Mouse (Mus musculus): Measurements from ENCODE around the gene Cstad. TPM values are rescaled to one million over a fixed set of nuclear protein-coding genes. Genes with fewer than 3 reads are reported as not detected.

The Cstad gene
- polyA plus RNA-seq, 1 experiment from 2014 or later = 0.49 TPM

- 0 out of 2 replicates have a peak overlapping the region, but pooled peaks have one; percentile 20 for H3K27ac ChIP-seq
Observed at GRCm38 (mm10) chr2:30615869-30616268, 21.0 kb downstream of the Cstad start.

GRCm38 (mm10) chr2:30616464-30616863 is 21.6 kb downstream of the Cstad start:
- no peak for ATAC-seq
- Histone ChIP-seq H3K9me3 (replicated peaks) (no peaks in the 10 kb centered on the region), H3K4me2 (no peak overlapping the region), H3K36me3 (ENCODE audit: poor library complexity, severe bottlenecking) (no peaks in the 10 kb centered on the region), H3K4me1 (peaks cover 22% of the 10 kb centered on the region), H3K9ac (no peak overlapping the region), H3K4me3 (no peak overlapping the region), H3K27me3 (no peaks in the 10 kb centered on the region), H3K27ac (peak overlapping the region; percentile 20; the same call in 1 of the 2 replicates)
- WGBS = 85% methylated on average over 6 of the region's 6 CpGs

More at GRCm38 (mm10) chr2:30615869-30616268, 21.0 kb downstream of the Cstad start:
- WGBS = 92% methylated on average over 2 of the region's 2 CpGs
- no peak overlapping the region for H3K4me3 ChIP-seq
- H3K36me3 ChIP-seq (ENCODE audit: poor library complexity, severe bottlenecking) = no peaks in the 10 kb centered on the region
- no peaks in the 10 kb centered on the region for H3K27me3 ChIP-seq
- no peak overlapping the region for H3K4me2 ChIP-seq
- peaks cover 22% of the 10 kb centered on the region for H3K4me1 ChIP-seq
- ATAC-seq = no peak
- H3K9me3 ChIP-seq (replicated peaks) = no peaks in the 10 kb centered on the region
- H3K9ac ChIP-seq = no peak overlapping the region

- H3K27ac ChIP-seq = peak overlapping the region; percentile 15; the same call in 1 of the 2 replicates
- H3K9ac ChIP-seq = no peak overlapping the region
- no peak overlapping the region for H3K4me3 ChIP-seq
- H3K4me1 ChIP-seq = peaks cover 18% of the 10 kb centered on the region
- no peaks in the 10 kb centered on the region for H3K9me3 ChIP-seq (replicated peaks)
- H3K4me2 ChIP-seq = no peak overlapping the region
- H3K36me3 ChIP-seq (ENCODE audit: poor library complexity, severe bottlenecking) = no peaks in the 10 kb centered on the region
- H3K27me3 ChIP-seq = no peaks in the 10 kb centered on the region
- ATAC-seq = no peak
- 83% methylated on average over 6 of the region's 6 CpGs for WGBS
Observed at GRCm38 (mm10) chr2:30618487-30619248, 23.8 kb downstream of the Cstad start.

GRCm38 (mm10) chr2:30623873-30624272 is 29.0 kb downstream of the Cstad start:
- no peaks in the 10 kb centered on the region for H3K27me3 ChIP-seq
- 85% methylated on average over 10 of the region's 10 CpGs for WGBS
- H3K9ac ChIP-seq = no peak overlapping the region
- H3K9me3 ChIP-seq (replicated peaks) = no peaks in the 10 kb centered on the region
- no peak overlapping the region for H3K27ac ChIP-seq
- peaks cover 13% of the 10 kb centered on the region for H3K4me1 ChIP-seq
- no peak overlapping the region for H3K4me2 ChIP-seq
- no peak overlapping the region for H3K4me3 ChIP-seq
- no peaks in the 10 kb centered on the region for H3K36me3 ChIP-seq (ENCODE audit: poor library complexity, severe bottlenecking)
- no peak for ATAC-seq

- ATAC-seq = no peak
- Histone ChIP-seq H3K9me3 (replicated peaks) (no peaks in the 10 kb centered on the region), H3K4me2 (no peak overlapping the region), H3K27ac (no peak overlapping the region), H3K27me3 (no peaks in the 10 kb centered on the region), H3K4me3 (no peak overlapping the region), H3K36me3 (ENCODE audit: poor library complexity, severe bottlenecking) (no peaks in the 10 kb centered on the region), H3K4me1 (peaks cover 26% of the 10 kb centered on the region), H3K9ac (no peak overlapping the region)
- WGBS = 82% methylated on average over 6 of the region's 6 CpGs
Observed at GRCm38 (mm10) chr2:30625296-30625826, 30.5 kb downstream of the Cstad start.

- H3K4me1 ChIP-seq = peaks cover 26% of the 10 kb centered on the region
- no peak overlapping the region for H3K9ac ChIP-seq
- 76% methylated on average over 17 of the region's 17 CpGs for WGBS
- no peak for ATAC-seq
- H3K27me3 ChIP-seq = no peaks in the 10 kb centered on the region
- H3K36me3 ChIP-seq (ENCODE audit: poor library complexity, severe bottlenecking) = no peaks in the 10 kb centered on the region
- H3K4me3 ChIP-seq = no peak overlapping the region
- H3K27ac ChIP-seq = no peak overlapping the region
- no peak overlapping the region for H3K4me2 ChIP-seq
- no peaks in the 10 kb centered on the region for H3K9me3 ChIP-seq (replicated peaks)
Observed at GRCm38 (mm10) chr2:30626058-30626675, 31.3 kb downstream of the Cstad start.

- no peaks in the 10 kb centered on the region for H3K27me3 ChIP-seq
- no peaks in the 10 kb centered on the region for H3K36me3 ChIP-seq (ENCODE audit: poor library complexity, severe bottlenecking)
- no peaks in the 10 kb centered on the region for H3K9me3 ChIP-seq (replicated peaks)
- no peak overlapping the region for H3K4me3 ChIP-seq
- WGBS = 92% methylated on average over 3 of the region's 3 CpGs
- no peak overlapping the region for H3K9ac ChIP-seq
- no peak overlapping the region for H3K27ac ChIP-seq
- peaks cover 26% of the 10 kb centered on the region for H3K4me1 ChIP-seq
- no peak overlapping the region for H3K4me2 ChIP-seq
- ATAC-seq = no peak
Observed at GRCm38 (mm10) chr2:30627338-30627737, 32.5 kb downstream of the Cstad start.

GRCm38 (mm10) chr2:30628374-30628773 is 33.5 kb downstream of the Cstad start:
- Histone ChIP-seq H3K9ac (no peak overlapping the region), H3K27me3 (no peaks in the 10 kb centered on the region), H3K4me2 (no peak overlapping the region), H3K9me3 (replicated peaks) (no peaks in the 10 kb centered on the region), H3K36me3 (ENCODE audit: poor library complexity, severe bottlenecking) (no peaks in the 10 kb centered on the region), H3K4me1 (peaks cover 26% of the 10 kb centered on the region), H3K4me3 (no peak overlapping the region), H3K27ac (peak overlapping the region; percentile 83)
- WGBS = 95% methylated on average over 17 of the region's 17 CpGs
- ATAC-seq = no peak

- 43% methylated on average over 14 of the region's 14 CpGs for WGBS
- H3K4me2 ChIP-seq = 0 out of 2 replicates have a peak overlapping the region, but pooled peaks have one; percentile 1
- ATAC-seq = peak; percentile 62; the same call in 1 of the 2 replicates
- no peak overlapping the region for H3K9ac ChIP-seq
- no peak overlapping the region for H3K4me3 ChIP-seq
- peaks cover 26% of the 10 kb centered on the region for H3K4me1 ChIP-seq
- H3K9me3 ChIP-seq (replicated peaks) = no peaks in the 10 kb centered on the region
- no peaks in the 10 kb centered on the region for H3K27me3 ChIP-seq
- no peaks in the 10 kb centered on the region for H3K36me3 ChIP-seq (ENCODE audit: poor library complexity, severe bottlenecking)
- H3K27ac ChIP-seq = peak overlapping the region; percentile 83
Observed at GRCm38 (mm10) chr2:30629038-30629761, 34.4 kb downstream of the Cstad start.

- 81% methylated on average over 4 of the region's 4 CpGs for WGBS
- ATAC-seq = peak; percentile 24; the same call in 1 of the 2 replicates
- Histone ChIP-seq H3K4me3 (no peak overlapping the region), H3K4me2 (0 out of 2 replicates have a peak overlapping the region, but pooled peaks have one; percentile 1), H3K27me3 (no peaks in the 10 kb centered on the region), H3K36me3 (ENCODE audit: poor library complexity, severe bottlenecking) (no peaks in the 10 kb centered on the region), H3K4me1 (peaks cover 26% of the 10 kb centered on the region), H3K27ac (peak overlapping the region; percentile 83), H3K9ac (no peak overlapping the region), H3K9me3 (replicated peaks) (no peaks in the 10 kb centered on the region)
Observed at GRCm38 (mm10) chr2:30629860-30630259, 35.0 kb downstream of the Cstad start.

GRCm38 (mm10) chr2:30636266-30636671 is 41.4 kb downstream of the Cstad start:
- peaks cover 38% of the 10 kb centered on the region for H3K4me1 ChIP-seq
- no peaks in the 10 kb centered on the region for H3K36me3 ChIP-seq (ENCODE audit: poor library complexity, severe bottlenecking)
- no peak for ATAC-seq
- H3K9me3 ChIP-seq (replicated peaks) = no peaks in the 10 kb centered on the region
- no peak overlapping the region for H3K27ac ChIP-seq
- H3K4me2 ChIP-seq = no peak overlapping the region
- no peaks in the 10 kb centered on the region for H3K27me3 ChIP-seq
- peak overlapping the region; percentile 45; the same call in 1 of the 2 replicates for H3K9ac ChIP-seq
- WGBS = 81% methylated on average over 5 of the region's 5 CpGs
- no peak overlapping the region for H3K4me3 ChIP-seq
